Mouse (Mus musculus): Measurements from ENCODE around the gene Vti1a.

Gene Vti1a

GRCm38 (mm10) chr19:55316109-55316714 lies at the start of gene Vti1a:
TSS of gene Vti1a (plus strand) at chr19:55316295.
- in situ Hi-C loops (cut with MboI, MseI): no loop called here

GRCm38 (mm10) chr19:55266786-55267185 lies 49.3 kb upstream of the Vti1a start:
- in situ Hi-C loops (cut with MboI, MseI): no loop called here

- in situ Hi-C loops (cut with MboI, MseI): no loop called here
Measured at GRCm38 (mm10) chr19:55268150-55268549, 47.9 kb upstream of the Vti1a start.

GRCm38 (mm10) chr19:55269051-55269450 lies 47.0 kb upstream of the Vti1a start:
- in situ Hi-C loops (cut with MboI, MseI): no loop called here

DNA sequence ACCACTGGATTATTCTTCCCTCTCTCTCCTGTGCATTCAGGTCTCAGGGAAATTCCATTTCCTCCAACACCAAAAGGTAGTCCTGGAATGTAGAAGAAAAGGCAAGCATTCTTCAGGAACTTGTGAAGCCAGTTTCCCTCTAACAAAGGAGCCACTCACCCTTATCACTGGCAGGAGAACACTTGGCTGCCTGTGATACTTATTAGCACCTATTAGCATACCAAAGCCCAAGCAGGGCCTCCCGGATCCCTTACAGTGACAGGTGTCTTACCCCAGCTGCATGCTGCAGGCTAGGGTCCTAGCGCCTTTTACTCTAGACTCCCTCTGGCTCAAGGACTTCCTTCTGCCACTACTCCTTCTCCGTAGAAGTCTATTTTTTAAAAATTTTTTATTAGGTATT lies 44.6 kb upstream of the Vti1a start:
- in situ Hi-C loops (cut with MboI, MseI): no loop called here

DNA sequence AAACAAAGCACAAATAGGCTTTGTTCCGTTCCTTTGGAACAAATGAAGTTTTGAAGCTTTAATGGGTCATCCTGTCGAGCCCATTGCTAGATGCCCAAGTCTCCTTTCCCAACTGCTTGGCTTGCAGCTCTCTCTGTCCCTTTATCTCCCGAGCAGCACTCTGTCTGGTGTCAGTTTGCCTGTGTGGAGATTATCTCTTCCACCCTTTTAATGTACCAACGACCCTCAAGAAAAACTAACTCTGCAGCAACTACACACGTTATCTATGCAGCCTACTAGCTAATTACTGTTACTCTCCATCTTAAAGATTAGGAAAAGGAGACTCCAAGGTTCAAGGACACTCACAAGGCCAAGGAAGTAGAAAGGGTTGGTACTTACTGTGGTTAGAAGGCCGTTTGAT lies 42.8 kb upstream of the Vti1a start:
- in situ Hi-C loops (cut with MboI, MseI): no loop called here

DNA sequence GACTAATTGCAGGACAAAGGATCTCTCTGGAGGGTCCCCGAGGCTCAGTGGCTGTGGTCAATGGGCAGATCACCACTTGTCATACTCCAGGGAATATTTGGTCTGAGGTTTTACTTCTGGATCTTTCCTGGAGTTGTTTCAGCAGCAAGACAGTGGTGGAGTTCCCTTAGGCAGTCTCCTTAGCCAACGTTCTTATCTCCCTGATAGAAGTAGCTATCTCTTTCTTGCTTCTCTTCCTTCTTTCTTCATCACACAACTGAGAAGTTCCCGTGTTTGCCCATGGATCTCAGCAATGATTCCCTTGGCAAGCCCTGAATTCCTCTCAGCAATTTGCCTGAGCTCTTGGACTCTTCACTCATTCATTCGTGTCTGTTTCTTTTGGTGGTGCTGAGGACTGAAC lies 40.0 kb upstream of the Vti1a start:
- in situ Hi-C loops (cut with MboI, MseI): no loop called here

DNA sequence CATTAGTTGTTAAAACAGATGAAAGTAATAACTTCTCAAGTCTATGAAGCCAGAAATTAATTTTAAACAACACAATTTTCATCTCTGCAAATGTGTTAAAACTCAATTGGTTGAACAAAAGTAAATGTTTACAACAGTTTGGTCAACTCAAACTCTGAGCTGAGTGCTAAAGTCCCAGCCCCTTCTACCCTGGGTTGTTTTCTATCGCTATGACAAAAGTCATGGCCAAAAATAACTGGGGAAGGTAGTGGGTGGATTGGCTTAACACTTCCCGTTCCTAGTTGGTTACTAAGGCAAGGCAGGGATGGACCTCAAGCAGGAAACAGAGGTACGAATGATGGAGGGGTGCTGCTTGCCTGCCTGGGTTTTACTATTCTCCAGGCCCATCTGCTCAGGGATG lies 39.3 kb upstream of the Vti1a start:
- in situ Hi-C loops (cut with MboI, MseI): no loop called here

- in situ Hi-C loops (cut with MboI, MseI): no loop called here
Measured at GRCm38 (mm10) chr19:55284093-55284492, 32.0 kb upstream of the Vti1a start.

- in situ Hi-C loops (cut with MboI, MseI): loop anchor here (5.0 kb wide), 1 partner anchor 69 kb away; no protein-coding TSS in a partner anchor
Measured at GRCm38 (mm10) chr19:55286034-55286433, 30.1 kb upstream of the Vti1a start.

GRCm38 (mm10) chr19:55288974-55289373 lies 27.1 kb upstream of the Vti1a start:
- in situ Hi-C loops (cut with MboI, MseI): loop anchor here (5.0 kb wide), 1 partner anchor 72 kb away; no protein-coding TSS in a partner anchor

- in situ Hi-C loops (cut with MboI, MseI): loop anchor here (10.0 kb wide), 1 partner anchor 766 kb away; no protein-coding TSS in a partner anchor
Measured at GRCm38 (mm10) chr19:55290621-55291270, 25.3 kb upstream of the Vti1a start.

DNA sequence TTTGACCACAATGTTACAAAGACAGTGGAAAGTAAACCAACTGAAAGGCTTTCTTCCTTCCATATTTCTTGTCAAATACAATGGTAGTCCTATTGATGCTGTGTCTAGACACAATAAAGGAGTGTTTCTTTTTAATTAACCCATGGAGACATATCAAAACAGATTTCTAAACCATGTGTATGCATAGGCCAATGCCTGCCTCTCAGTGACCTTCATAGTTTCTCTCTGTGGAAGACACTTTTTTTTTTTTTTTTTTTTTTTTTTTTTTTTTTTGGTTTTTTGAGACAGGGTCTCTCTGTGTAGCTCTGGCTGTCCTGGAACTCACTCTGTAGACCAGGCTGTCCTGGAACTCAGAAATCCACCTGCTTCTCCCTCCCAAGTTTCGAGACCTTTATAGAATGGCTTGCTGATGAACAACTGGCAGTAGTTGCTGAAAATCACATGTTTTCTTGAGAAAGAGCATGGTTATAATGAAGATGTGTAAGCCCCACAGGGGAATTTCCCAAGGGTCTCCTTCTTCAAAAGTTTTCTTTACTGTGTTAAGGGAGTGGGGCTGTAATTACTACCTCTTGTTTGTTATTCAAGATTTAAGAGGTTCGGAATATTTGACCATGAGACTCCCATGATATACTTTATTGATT lies 23.8 kb upstream of the Vti1a start:
- in situ Hi-C loops (cut with MboI, MseI): loop anchor here (10.0 kb wide), 1 partner anchor 768 kb away; no protein-coding TSS in a partner anchor

GRCm38 (mm10) chr19:55293175-55293574 lies 22.9 kb upstream of the Vti1a start:
- in situ Hi-C loops (cut with MboI, MseI): loop anchor here (10.0 kb wide), 1 partner anchor 768 kb away; no protein-coding TSS in a partner anchor

GRCm38 (mm10) chr19:55295075-55295474 lies 21.0 kb upstream of the Vti1a start:
- in situ Hi-C loops (cut with MboI, MseI): loop anchor here (10.0 kb wide), 1 partner anchor 770 kb away; no protein-coding TSS in a partner anchor

DNA sequence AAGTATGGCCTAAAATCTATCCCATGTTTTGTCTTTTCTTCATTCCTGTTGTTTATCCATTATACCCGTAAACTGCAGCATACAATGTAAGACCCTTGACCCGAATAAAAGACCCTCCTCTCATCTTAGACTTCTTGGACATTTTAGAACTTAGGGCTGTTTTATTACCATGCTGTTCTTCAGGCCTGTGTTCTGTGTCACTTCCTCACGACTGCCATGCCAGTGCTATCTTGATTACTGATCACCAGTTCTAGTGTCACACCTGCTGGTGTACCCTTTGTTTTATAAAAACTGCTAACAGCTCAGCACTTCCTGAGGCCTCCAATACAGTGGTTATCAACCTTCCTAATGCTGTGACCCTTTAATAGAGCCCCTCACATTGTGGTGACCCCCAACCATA lies 20.5 kb upstream of the Vti1a start:
- in situ Hi-C loops (cut with MboI, MseI): loop anchor here (10.0 kb wide), 1 partner anchor 771 kb away; no protein-coding TSS in a partner anchor

GRCm38 (mm10) chr19:55296301-55296700 lies 19.8 kb upstream of the Vti1a start:
- in situ Hi-C loops (cut with MboI, MseI): loop anchor here (10.0 kb wide), 1 partner anchor 772 kb away; no protein-coding TSS in a partner anchor

- in situ Hi-C loops (cut with MboI, MseI): loop anchor here (10.0 kb wide), 1 partner anchor 773 kb away; no protein-coding TSS in a partner anchor
Measured at GRCm38 (mm10) chr19:55297489-55297888, 18.6 kb upstream of the Vti1a start.

- in situ Hi-C loops (cut with MboI, MseI): loop anchor here (10.0 kb wide), 1 partner anchor 773 kb away; no protein-coding TSS in a partner anchor
Measured at GRCm38 (mm10) chr19:55297961-55298360, 18.1 kb upstream of the Vti1a start.

GRCm38 (mm10) chr19:55299378-55299777 lies 16.7 kb upstream of the Vti1a start:
- in situ Hi-C loops (cut with MboI, MseI): loop anchor here (10.0 kb wide), 1 partner anchor 775 kb away; no protein-coding TSS in a partner anchor

DNA sequence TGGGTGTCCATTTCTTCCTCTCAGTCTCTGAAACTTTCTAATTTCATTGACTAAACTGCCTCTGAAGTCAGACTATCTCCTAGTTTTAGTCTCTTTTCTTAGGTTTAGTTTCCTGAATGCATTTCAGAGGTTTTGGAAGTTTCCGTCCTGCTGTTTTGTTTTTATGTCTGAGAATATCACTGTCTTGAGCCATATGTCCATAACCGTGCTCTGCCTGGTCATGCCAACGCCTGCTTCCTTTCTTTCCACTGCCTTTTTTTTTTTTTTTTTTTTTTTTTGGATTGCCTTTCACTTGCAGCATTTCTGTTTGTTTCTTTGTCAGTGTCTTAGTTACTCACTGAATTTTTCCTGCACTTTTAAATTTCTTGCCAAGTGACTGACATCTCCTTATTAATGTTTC lies 15.6 kb upstream of the Vti1a start:
- in situ Hi-C loops (cut with MboI, MseI): no loop called here

DNA sequence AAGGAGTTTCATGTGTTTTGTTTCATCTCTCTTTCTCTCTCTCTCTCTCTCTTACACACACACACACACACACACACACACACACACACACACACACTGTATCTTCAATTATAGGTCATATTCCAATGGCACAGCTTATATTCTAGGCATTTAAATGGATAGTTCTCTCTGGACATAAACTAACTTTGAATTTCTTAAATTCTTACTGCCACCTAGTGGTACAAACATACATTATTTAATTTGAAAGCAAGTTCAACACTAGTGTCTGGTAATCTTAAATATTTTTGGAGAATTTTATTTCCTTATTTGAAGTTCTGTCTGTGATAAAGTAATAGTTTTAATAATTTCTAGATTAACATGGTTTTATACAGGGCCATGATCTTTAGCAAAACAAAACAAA lies 11.1 kb upstream of the Vti1a start:
- in situ Hi-C loops (cut with MboI, MseI): loop anchor here (5.0 kb wide), 1 partner anchor 48 kb away; no protein-coding TSS in a partner anchor
